Mouse (Mus musculus) limb, embryonic 11.5 days (tissue): ENCODE results near the gene Tti1. TPM values are rescaled to one million over a fixed set of nuclear protein-coding genes. Genes with fewer than 3 reads are reported as not detected.

Source experiments
- ATAC-seq: fragments of 200-750 bp; cut with Nextera tagmentation; 2 replicates; pipeline ENCODE4 v1.8.0; 2017; ENCODE audit warnings: low read depth; ENCODE audit not compliant: insufficient number of reproducible peaks, low FRiP score, low TSS enrichment
- DNase-seq: peaks from one replicate; pipeline ENCODE4 v3.0.0-alpha.2; 2015; ENCODE audit warnings: low spot score
- H3K27ac ChIP-seq: fragments of 300-500 bp; sonication (generic); replicated peaks from 2 replicates; pipeline ENCODE4 v1.5.1; 2014; ENCODE audit warnings: low read depth, mild to moderate bottlenecking, low read length
- H3K27me3 ChIP-seq: fragments of 300-500 bp; sonication (generic); 2 replicates; pipeline ENCODE4 v1.6.1; 2014; ENCODE audit warnings: mild to moderate bottlenecking, low read length, mixed read lengths; ENCODE audit not compliant: control insufficient read depth, insufficient read depth
- H3K36me3 ChIP-seq: fragments of 300-500 bp; sonication (generic); 2 replicates; pipeline ENCODE4 v1.6.1; 2014; ENCODE audit warnings: mild to moderate bottlenecking, low read length, moderate library complexity, mixed read lengths; ENCODE audit not compliant: control insufficient read depth, insufficient read depth
- H3K4me1 ChIP-seq: fragments of 300-500 bp; sonication (generic); 2 replicates; pipeline ENCODE4 v1.6.1; 2014; ENCODE audit warnings: low read length, mixed read lengths; ENCODE audit not compliant: control insufficient read depth, insufficient read depth
- H3K4me2 ChIP-seq: fragments of 300-500 bp; sonication (generic); 2 replicates; pipeline ENCODE4 v1.6.1; 2014; ENCODE audit warnings: low read depth, mild to moderate bottlenecking, moderate library complexity; ENCODE audit not compliant: severe bottlenecking
- H3K4me3 ChIP-seq: fragments of 300-500 bp; sonication (generic); 2 replicates; pipeline ENCODE4 v1.5.1; 2014; ENCODE audit warnings: low read depth, low read length
- H3K9ac ChIP-seq: fragments of 300-500 bp; sonication (generic); 2 replicates; pipeline ENCODE4 v1.6.1; 2014; ENCODE audit warnings: mild to moderate bottlenecking, low read length
- H3K9me3 ChIP-seq: fragments of 300-500 bp; sonication (generic); 2 replicates; pipeline ENCODE4 v1.6.1; 2016; ENCODE audit warnings: low read length; ENCODE audit not compliant: control insufficient read depth
- WGBS: fragments of 180-500 bp; shearing (Covaris S2); extraction: QIAGEN DNeasy Blood & Tissue Kit; methylation state at CpG from one replicate; pipeline ENCODE4 v1.1.7; 2014; 5-methylcytosine and 5-hydroxymethylcytosine counted together
- polyA plus RNA-seq: library from polyadenylated mRNA; unstranded; fragments of >200 nt; fragmentation: Nextera tagmentation; extraction: Ambion mirVana; gene quantifications from 2 replicates; pipeline ENCODE4 v1.2.1, GENCODE M21; 2014

Tti1 gene
- polyA plus RNA-seq, 1 experiment from 2014 or later, result 32.4 TPM

- DNase-seq (no peak), ATAC-seq (no peak)
- H3K27me3 ChIP-seq, result no peaks in the 10 kb centered on the region
- no peak overlapping the region for H3K4me2 ChIP-seq
- H3K36me3 ChIP-seq, result no peaks in the 10 kb centered on the region; the same call in 1 of the 2 replicates
- H3K27ac ChIP-seq, result no peak overlapping the region
- no peaks in the 10 kb centered on the region for H3K9me3 ChIP-seq
- H3K4me1 ChIP-seq, result no peaks in the 10 kb centered on the region
- WGBS, result 90% methylated on average over 3 of the region's 3 CpGs
- no peak overlapping the region for H3K4me3 ChIP-seq
- no peak overlapping the region for H3K9ac ChIP-seq
Observed at GRCm38 (mm10) chr2:157982727-157983126, 45.5 kb downstream of the Tti1 start.

GRCm38 (mm10) chr2:157979241-157979640 lies 49.0 kb downstream of the Tti1 start:
- ATAC-seq (no peak), DNase-seq (no peak)
- Histone ChIP-seq H3K9ac (no peak overlapping the region), H3K4me3 (no peak overlapping the region), H3K9me3 (no peaks in the 10 kb centered on the region), H3K4me2 (no peak overlapping the region), H3K27me3 (0 out of 2 replicates have a peak, but pooled peaks cover 2% of the 10 kb centered on the region), H3K4me1 (peaks cover 18% of the 10 kb centered on the region), H3K36me3 (no peaks in the 10 kb centered on the region; the same call in 1 of the 2 replicates), H3K27ac (no peak overlapping the region)
- WGBS, result 62% methylated on average over 5 of the region's 5 CpGs

- Histone ChIP-seq H3K4me2 (peak overlapping the region; percentile 38), H3K4me3 (no peak overlapping the region; the same call in 1 of the 2 replicates), H3K9ac (no peak overlapping the region), H3K27ac (no peak overlapping the region), H3K36me3 (no peaks in the 10 kb centered on the region), H3K27me3 (0 out of 2 replicates have a peak, but pooled peaks cover 2% of the 10 kb centered on the region), H3K4me1 (peaks cover 18% of the 10 kb centered on the region), H3K9me3 (no peaks in the 10 kb centered on the region)
- DNase-seq (peak; percentile 42), ATAC-seq (no peak)
- WGBS, result 0% methylated on average over 7 of the region's 7 CpGs
Observed at GRCm38 (mm10) chr2:157975595-157975994, 52.6 kb downstream of the Tti1 start.

GRCm38 (mm10) chr2:157974604-157975501 lies 53.4 kb downstream of the Tti1 start:
- Histone ChIP-seq H3K27me3 (0 out of 2 replicates have a peak, but pooled peaks cover 2% of the 10 kb centered on the region), H3K4me3 (peak overlapping the region; percentile 6; the same call in 1 of the 2 replicates), H3K9me3 (no peaks in the 10 kb centered on the region), H3K36me3 (no peaks in the 10 kb centered on the region), H3K27ac (no peak overlapping the region), H3K9ac (peak overlapping the region; percentile 22; the same call in 1 of the 2 replicates), H3K4me1 (peaks cover 18% of the 10 kb centered on the region), H3K4me2 (peak overlapping the region; percentile 38)
- DNase-seq, result peak; percentile 51
- 3% methylated on average over 23 of the region's 23 CpGs for WGBS
- peak; percentile 31; the same call in 1 of the 2 replicates for ATAC-seq

DNA sequence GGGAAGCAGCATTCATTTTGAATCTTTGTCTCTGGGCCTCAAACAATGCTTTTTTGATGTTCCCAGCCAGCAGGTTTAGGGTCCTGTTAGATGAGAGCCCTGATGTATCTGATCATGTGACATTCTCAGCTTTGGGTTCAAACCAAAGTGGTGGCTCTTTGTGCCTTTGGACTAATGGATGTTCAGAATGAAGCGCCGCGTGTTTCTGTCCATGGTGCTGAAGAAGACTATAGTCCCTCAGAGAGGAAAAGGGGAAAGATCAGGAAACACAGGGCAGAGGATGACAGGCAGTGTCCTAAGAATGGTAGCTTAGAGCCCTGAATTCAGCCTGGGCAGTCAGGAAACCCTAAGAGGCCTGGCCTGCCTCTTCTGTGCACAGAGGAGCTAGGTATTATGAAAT lies 57.6 kb downstream of the Tti1 start:
- Histone ChIP-seq H3K36me3 (no peaks in the 10 kb centered on the region), H3K27ac (no peak overlapping the region), H3K4me1 (peaks cover 12% of the 10 kb centered on the region), H3K4me3 (no peak overlapping the region), H3K9me3 (no peaks in the 10 kb centered on the region), H3K27me3 (no peaks in the 10 kb centered on the region), H3K4me2 (no peak overlapping the region), H3K9ac (no peak overlapping the region)
- 0% methylated on average over 3 of the region's 3 CpGs for WGBS
- DNase-seq (peak; percentile 84), ATAC-seq (no peak)

DNA sequence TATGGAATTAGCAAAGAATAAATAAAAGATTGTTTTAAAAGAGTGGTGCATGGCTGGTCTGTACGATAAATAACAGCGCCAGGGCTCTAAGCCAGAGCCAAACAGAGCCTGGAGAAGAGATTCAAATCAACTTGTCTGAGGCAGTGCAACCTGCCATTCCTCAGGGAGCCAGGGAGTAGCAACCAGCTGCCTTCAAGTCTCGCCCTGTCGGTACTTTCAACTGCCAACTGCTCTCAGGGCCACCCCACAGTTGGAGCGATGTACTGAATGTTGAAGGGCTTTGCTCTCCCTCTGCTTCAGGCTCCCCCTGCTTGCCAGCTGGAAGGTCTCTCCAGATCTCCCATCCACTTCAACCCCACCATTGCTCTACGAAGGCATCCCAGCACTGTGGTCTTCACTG lies 58.1 kb downstream of the Tti1 start:
- DNase-seq, result no peak
- no peak overlapping the region for H3K4me3 ChIP-seq
- 67% methylated on average over 6 of the region's 6 CpGs for WGBS
- no peak for ATAC-seq
- no peak overlapping the region for H3K27ac ChIP-seq
- H3K36me3 ChIP-seq, result no peaks in the 10 kb centered on the region
- H3K27me3 ChIP-seq, result no peaks in the 10 kb centered on the region
- H3K9me3 ChIP-seq, result no peaks in the 10 kb centered on the region
- H3K9ac ChIP-seq, result no peak overlapping the region
- H3K4me2 ChIP-seq, result no peak overlapping the region
- peaks cover 7% of the 10 kb centered on the region for H3K4me1 ChIP-seq

DNA sequence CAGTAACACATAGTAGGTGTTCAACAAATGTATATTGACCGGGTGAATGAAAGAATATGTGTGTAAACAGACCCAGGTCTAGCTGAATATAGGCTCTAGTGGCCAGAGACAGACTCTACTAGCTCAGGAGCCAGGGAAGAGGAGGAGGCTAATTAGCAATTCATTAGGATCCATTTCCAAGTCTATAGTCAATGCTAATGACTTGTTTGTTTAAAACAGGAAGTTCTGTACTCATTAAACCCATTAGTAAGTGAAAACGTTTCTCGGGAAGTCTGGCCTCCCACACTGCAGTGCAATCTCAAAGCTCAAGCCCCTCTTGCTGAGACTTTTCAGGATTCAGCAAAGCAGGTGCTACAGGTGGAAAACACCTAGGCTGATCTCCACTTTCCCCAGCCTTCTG lies 60.4 kb downstream of the Tti1 start:
- no peaks in the 10 kb centered on the region for H3K9me3 ChIP-seq
- H3K4me3 ChIP-seq, result no peak overlapping the region

DNA sequence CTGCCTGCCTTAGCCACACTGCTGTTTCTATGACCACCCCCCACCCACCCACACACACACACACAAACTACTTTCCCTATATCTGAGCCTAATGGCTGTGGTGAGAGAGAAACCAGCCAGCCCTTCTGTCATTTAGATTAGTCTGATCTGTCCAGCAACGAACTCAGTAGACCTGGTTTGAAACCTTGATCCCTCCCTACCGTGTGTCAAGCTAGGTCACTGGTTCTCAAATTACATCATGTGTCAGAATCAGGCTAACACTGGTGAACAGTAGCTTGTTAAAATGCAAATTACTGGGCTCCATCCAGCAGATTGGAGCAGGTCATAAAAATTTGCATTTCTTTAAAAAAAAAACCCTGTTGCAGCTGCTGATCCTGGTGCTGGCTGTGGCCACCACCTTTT lies 70.5 kb downstream of the Tti1 start:
- H3K9me3 ChIP-seq, result no peaks in the 10 kb centered on the region
- DNase-seq, result peak; percentile 25
- no peak overlapping the region for H3K27ac ChIP-seq
- no peaks in the 10 kb centered on the region for H3K36me3 ChIP-seq
- no peak overlapping the region for H3K4me3 ChIP-seq
- no peaks in the 10 kb centered on the region for H3K27me3 ChIP-seq
- no peak overlapping the region for H3K9ac ChIP-seq
- ATAC-seq, result no peak
- no peak overlapping the region for H3K4me2 ChIP-seq
- H3K4me1 ChIP-seq, result no peaks in the 10 kb centered on the region
- WGBS, result 1% methylated on average over 2 of the region's 2 CpGs

More for the DNA sequence above, 60.4 kb downstream of the Tti1 start:
- no peak overlapping the region for H3K9ac ChIP-seq
- no peak overlapping the region for H3K4me2 ChIP-seq
- ATAC-seq (no peak), DNase-seq (no peak)
- no peaks in the 10 kb centered on the region for H3K4me1 ChIP-seq
- H3K27ac ChIP-seq, result no peak overlapping the region
- WGBS, result 7% methylated on average over 3 of the region's 3 CpGs
- H3K36me3 ChIP-seq, result no peaks in the 10 kb centered on the region
- H3K27me3 ChIP-seq, result no peaks in the 10 kb centered on the region
